Mouse (Mus musculus) forebrain, embryonic 16.5 days (tissue): ENCODE measurements around the gene Zkscan7. TPM values are rescaled to one million over a fixed set of nuclear protein-coding genes. Genes with fewer than 3 reads are reported as not detected.

ENCODE experiments used
- polyA plus RNA-seq: library from polyadenylated mRNA; unstranded; fragments of >200 nt; fragmentation: Nextera tagmentation; extraction: Ambion mirVana; gene quantifications from 2 replicates; pipeline ENCODE4 v1.2.1, GENCODE M21; 2015

The Zkscan7 gene
- polyA plus RNA-seq, 1 experiment from 2014 or later: 5.8 TPM

Other genes starting within 250 kb of the Zkscan7 start
- not detected in 2 replicates for gene Topaz1, start 138.3 kb upstream of the Zkscan7 start, polyA plus RNA-seq
- 7.8 and 9.3 TPM in 2 replicates for gene Tcaim, start 80.1 kb upstream of the Zkscan7 start, polyA plus RNA-seq
- gene Gm35549, start 41.6 kb upstream of the Zkscan7 start, polyA plus RNA-seq: 0.99 TPM in 1 of 2 replicates, not detected in the other
- gene Zfp445, start 19.7 kb upstream of the Zkscan7 start, polyA plus RNA-seq: 132 and 142 TPM in 2 replicates
- gene Zfp105, start 37.4 kb downstream of the Zkscan7 start, polyA plus RNA-seq: 20.8 and 23.1 TPM in 2 replicates
- gene 1110059G10Rik, start 65.3 kb downstream of the Zkscan7 start, polyA plus RNA-seq: 32.9 and 34.0 TPM in 2 replicates
- gene Kif15, start 65.4 kb downstream of the Zkscan7 start, polyA plus RNA-seq: 26.1 and 26.8 TPM in 2 replicates
- gene Tmem42, start 135.6 kb downstream of the Zkscan7 start, polyA plus RNA-seq: 21.5 and 23.3 TPM in 2 replicates
- gene Tgm4, start 149.0 kb downstream of the Zkscan7 start, polyA plus RNA-seq: 0.35 and 0.73 TPM in 2 replicates
- gene Zdhhc3, start 227.5 kb downstream of the Zkscan7 start, polyA plus RNA-seq: 82.1 and 90.0 TPM in 2 replicates
- gene Exosc7, start 227.5 kb downstream of the Zkscan7 start, polyA plus RNA-seq: 95.7 and 97.8 TPM in 2 replicates